Mouse (Mus musculus) heart, embryonic 11.5 days (tissue): ENCODE data around the gene Cyb561d2. TPM values are rescaled to one million over a fixed set of nuclear protein-coding genes. Genes with fewer than 3 reads are reported as not detected.

ENCODE experiments used
- ATAC-seq: fragments of 200-750 bp; cut with Nextera tagmentation; replicated peaks from 2 replicates; pipeline ENCODE4 v1.8.0; 2017; ENCODE audit warnings: moderate library complexity; ENCODE audit not compliant: insufficient number of reproducible peaks, low FRiP score, low TSS enrichment
- H3K27ac ChIP-seq: fragments of 300-500 bp; sonication (generic); 2 replicates; pipeline ENCODE4 v1.5.1; 2014; ENCODE audit warnings: mild to moderate bottlenecking, low read depth, low read length
- H3K27me3 ChIP-seq: fragments of 300-500 bp; sonication (generic); 2 replicates; pipeline ENCODE4 v1.6.1; 2014; ENCODE audit warnings: mild to moderate bottlenecking, low read length, mixed read lengths; ENCODE audit not compliant: control insufficient read depth, insufficient read depth
- H3K36me3 ChIP-seq: fragments of 300-500 bp; sonication (generic); 2 replicates; pipeline ENCODE4 v1.6.1; 2014; ENCODE audit warnings: mild to moderate bottlenecking, low read length, moderate library complexity, mixed read lengths; ENCODE audit not compliant: control insufficient read depth, insufficient read depth
- H3K4me1 ChIP-seq: fragments of 300-500 bp; sonication (generic); 2 replicates; pipeline ENCODE4 v1.6.1; 2014; ENCODE audit warnings: low read length; ENCODE audit not compliant: control insufficient read depth, insufficient read depth
- H3K4me2 ChIP-seq: fragments of 300-500 bp; sonication (generic); 2 replicates; pipeline ENCODE4 v1.6.1; 2014; ENCODE audit warnings: mild to moderate bottlenecking, moderate library complexity
- H3K4me3 ChIP-seq: fragments of 300-500 bp; sonication (generic); 2 replicates; pipeline ENCODE4 v1.5.1; 2014; ENCODE audit warnings: low read depth, low read length
- H3K9ac ChIP-seq: fragments of 300-500 bp; sonication (generic); 2 replicates; pipeline ENCODE4 v1.6.1; 2014; ENCODE audit warnings: mild to moderate bottlenecking, low read depth, low read length, moderate library complexity
- H3K9me3 ChIP-seq: fragments of 300-500 bp; sonication (generic); replicated peaks from 2 replicates; pipeline ENCODE4 v1.6.1; 2016; ENCODE audit warnings: low read length; ENCODE audit not compliant: control insufficient read depth
- WGBS: fragments of 180-500 bp; shearing (Covaris S2); extraction: QIAGEN DNeasy Blood & Tissue Kit; methylation state at CpG from one replicate; pipeline ENCODE4 v1.1.7; 2014; ENCODE audit not compliant: insufficient replicate concordance; 5-methylcytosine and 5-hydroxymethylcytosine counted together
- polyA plus RNA-seq: library from polyadenylated mRNA; unstranded; fragments of >200 nt; fragmentation: Nextera tagmentation; extraction: Ambion mirVana; gene quantifications from 2 replicates; pipeline ENCODE4 v1.2.1, GENCODE M21; 2014

Gene Cyb561d2
- polyA plus RNA-seq, 1 experiment from 2014 or later: 16.6 TPM

DNA sequence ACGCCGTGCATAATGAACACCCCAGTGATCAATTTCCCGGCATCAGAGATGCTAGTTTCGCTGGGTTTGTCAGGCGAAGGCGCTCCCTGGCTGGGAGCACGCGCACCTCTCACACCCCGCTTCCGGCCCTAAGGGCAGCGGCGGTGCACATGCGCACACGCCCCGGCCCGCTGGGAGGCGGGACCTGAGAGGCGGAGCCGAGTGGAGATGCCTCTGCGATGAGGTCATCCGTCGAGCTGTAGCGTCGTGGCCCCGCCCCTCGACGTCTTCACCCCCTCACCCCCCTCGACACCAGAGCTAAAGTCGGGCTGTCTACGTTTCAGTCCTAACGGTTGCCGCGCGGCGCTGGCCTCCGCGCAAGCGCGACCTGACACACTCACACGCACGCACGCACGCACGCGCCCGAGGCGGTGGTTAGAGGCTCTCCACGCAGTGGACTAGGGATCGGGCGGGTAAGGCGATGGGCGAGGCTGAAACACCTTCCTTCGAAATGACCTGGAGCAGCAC, 12.4 kb upstream of the Cyb561d2 start:
- Histone ChIP-seq H3K27ac (peak overlapping the region; percentile 98), H3K9me3 (no peaks in the 10 kb centered on the region), H3K27me3 (peaks cover 19% of the 10 kb centered on the region), H3K9ac (peak overlapping the region; percentile 97), H3K4me2 (peak overlapping the region; percentile 98), H3K4me3 (peak overlapping the region; percentile 84), H3K36me3 (peaks cover 19% of the 10 kb centered on the region), H3K4me1 (peaks cover 43% of the 10 kb centered on the region)
- 1% methylated on average over 53 of the region's 53 CpGs for WGBS
- peak; percentile 87 for ATAC-seq

- Histone ChIP-seq H3K9ac (peak overlapping the region; percentile 83), H3K4me1 (peaks cover 43% of the 10 kb centered on the region), H3K27me3 (peaks cover 24% of the 10 kb centered on the region), H3K36me3 (peaks cover 14% of the 10 kb centered on the region), H3K4me3 (peak overlapping the region; percentile 84), H3K9me3 (no peaks in the 10 kb centered on the region), H3K4me2 (peak overlapping the region; percentile 98), H3K27ac (peak overlapping the region; percentile 83)
- 8% methylated on average over 36 of the region's 37 CpGs for WGBS
- peak; percentile 40 for ATAC-seq
Observed at GRCm38 (mm10) chr9:107553541-107554318, 11.7 kb upstream of the Cyb561d2 start.

DNA sequence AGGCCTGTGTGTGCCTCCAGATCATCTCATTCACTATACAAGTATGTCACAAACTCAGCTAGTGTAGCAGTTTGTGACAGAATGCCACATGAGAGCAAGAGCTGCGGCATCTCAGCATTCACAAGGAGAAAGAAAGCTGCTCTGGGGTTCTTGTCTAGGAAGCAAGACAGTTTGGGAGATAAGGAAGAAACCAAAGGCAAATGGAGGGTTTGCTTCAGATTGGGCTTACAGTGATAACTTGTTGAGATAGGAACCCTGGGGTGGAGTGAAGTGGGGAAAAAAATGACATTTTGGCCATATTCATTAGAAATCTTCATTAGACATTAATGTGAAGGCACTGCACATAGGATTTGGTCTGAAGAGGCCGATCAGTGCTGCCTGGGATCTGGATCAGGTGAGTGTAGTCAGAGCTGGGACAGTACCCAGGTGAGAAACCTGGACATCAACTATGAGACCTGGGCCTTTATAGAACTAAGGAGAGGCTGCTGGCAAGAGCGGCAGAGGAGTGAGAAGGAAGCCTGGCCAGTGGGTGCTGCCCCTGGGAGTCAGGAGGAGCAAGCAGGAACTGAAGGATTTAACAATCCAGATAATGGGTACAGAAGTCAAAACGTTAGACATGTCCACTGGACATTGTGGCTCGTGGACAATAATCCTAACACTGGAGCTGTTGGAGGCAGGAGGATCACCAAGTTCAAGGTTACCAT, 10.8 kb upstream of the Cyb561d2 start:
- H3K4me1 ChIP-seq: peaks cover 43% of the 10 kb centered on the region
- no peak overlapping the region; the same call in 1 of the 2 replicates for H3K9ac ChIP-seq
- H3K4me2 ChIP-seq: peak overlapping the region; percentile 98
- peak overlapping the region; percentile 84; the same call in 1 of the 2 replicates for H3K4me3 ChIP-seq
- peaks cover 8% of the 10 kb centered on the region for H3K36me3 ChIP-seq
- H3K9me3 ChIP-seq: no peaks in the 10 kb centered on the region
- no peak for ATAC-seq
- 76% methylated on average over 5 of the region's 5 CpGs for WGBS
- H3K27me3 ChIP-seq: peaks cover 27% of the 10 kb centered on the region
- no peak overlapping the region for H3K27ac ChIP-seq

- peaks cover 30% of the 10 kb centered on the region for H3K27me3 ChIP-seq
- 12% methylated on average over 8 of the region's 8 CpGs for WGBS
Observed at GRCm38 (mm10) chr9:107551890-107552355, 9.9 kb upstream of the Cyb561d2 start.

DNA sequence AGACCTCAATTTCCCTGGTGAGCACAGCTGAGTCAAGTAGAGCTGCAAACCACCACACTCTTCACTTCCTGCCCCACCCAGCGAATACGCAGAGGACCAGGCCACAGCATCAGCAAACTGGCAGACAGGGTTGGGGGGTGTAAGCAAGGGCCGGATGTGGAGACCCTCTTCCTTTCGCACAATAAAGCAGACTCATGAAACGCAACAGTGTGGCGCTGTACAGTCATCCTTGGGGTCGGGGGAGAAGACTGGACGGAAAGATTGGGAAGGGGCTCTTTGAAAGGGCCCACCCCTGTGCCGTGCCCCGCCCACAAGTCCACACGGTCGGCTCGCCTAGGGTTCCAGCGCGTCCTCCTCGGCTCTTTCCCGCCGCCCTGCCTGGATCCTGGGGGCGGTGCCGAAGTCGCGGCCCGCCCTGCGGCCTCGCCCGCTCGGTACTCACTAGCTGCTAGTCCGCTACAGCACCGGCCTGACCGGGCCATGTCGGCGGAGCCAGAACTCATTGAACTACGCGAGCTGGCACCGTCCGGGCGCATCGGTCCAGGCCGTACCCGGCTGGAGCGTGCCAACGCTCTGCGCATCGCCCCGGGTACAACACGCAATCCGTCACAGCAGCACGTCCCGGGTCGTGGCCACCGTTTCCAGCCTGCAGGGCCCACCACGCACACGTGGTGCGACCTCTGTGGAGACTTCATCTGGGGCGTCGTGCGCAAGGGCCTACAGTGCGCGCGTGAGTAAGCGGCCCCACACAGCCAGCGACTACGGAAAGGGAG, 9.3 kb upstream of the Cyb561d2 start, which contains the start of gene Rassf1:
Gene Rassf1 (plus strand): TSS at position 439 of the 773 bp plus-strand sequence.
- H3K9me3 ChIP-seq: no peaks in the 10 kb centered on the region
- 1% methylated on average over 63 of the region's 63 CpGs for WGBS
- ATAC-seq: peak; percentile 40
- peaks cover 47% of the 10 kb centered on the region for H3K4me1 ChIP-seq
- peak within 1 kb of the TSS; percentile 56 for H3K4me3 ChIP-seq
- H3K9ac ChIP-seq: peak within 1 kb of the TSS; percentile 77
- H3K27ac ChIP-seq: peak within 1 kb of the TSS; percentile 62; the same call in 1 of the 2 replicates
- H3K4me2 ChIP-seq: peak within 1 kb of the TSS; percentile 98
- no peaks in the 10 kb centered on the region for H3K36me3 ChIP-seq
- H3K27me3 ChIP-seq: peaks cover 30% of the 10 kb centered on the region

More at GRCm38 (mm10) chr9:107551890-107552355, 9.9 kb upstream of the Cyb561d2 start:
- Histone ChIP-seq H3K27ac (peak overlapping the region; percentile 62; the same call in 1 of the 2 replicates), H3K9me3 (no peaks in the 10 kb centered on the region), H3K9ac (peak overlapping the region; percentile 77), H3K4me1 (peaks cover 49% of the 10 kb centered on the region), H3K4me3 (peak overlapping the region; percentile 56), H3K36me3 (no peaks in the 10 kb centered on the region; the same call in 1 of the 2 replicates), H3K4me2 (peak overlapping the region; percentile 98)
- no peak for ATAC-seq

GRCm38 (mm10) chr9:107550491-107551116, 8.6 kb upstream of the Cyb561d2 start:
- H3K4me1 ChIP-seq: peaks cover 42% of the 10 kb centered on the region
- H3K27ac ChIP-seq: no peak overlapping the region
- H3K4me3 ChIP-seq: peak overlapping the region; percentile 56
- no peak for ATAC-seq
- 28% methylated on average over 23 of the region's 23 CpGs for WGBS
- H3K27me3 ChIP-seq: peaks cover 30% of the 10 kb centered on the region
- H3K36me3 ChIP-seq: no peaks in the 10 kb centered on the region
- H3K9ac ChIP-seq: peak overlapping the region; percentile 77
- peak overlapping the region; percentile 98 for H3K4me2 ChIP-seq
- no peaks in the 10 kb centered on the region for H3K9me3 ChIP-seq

DNA sequence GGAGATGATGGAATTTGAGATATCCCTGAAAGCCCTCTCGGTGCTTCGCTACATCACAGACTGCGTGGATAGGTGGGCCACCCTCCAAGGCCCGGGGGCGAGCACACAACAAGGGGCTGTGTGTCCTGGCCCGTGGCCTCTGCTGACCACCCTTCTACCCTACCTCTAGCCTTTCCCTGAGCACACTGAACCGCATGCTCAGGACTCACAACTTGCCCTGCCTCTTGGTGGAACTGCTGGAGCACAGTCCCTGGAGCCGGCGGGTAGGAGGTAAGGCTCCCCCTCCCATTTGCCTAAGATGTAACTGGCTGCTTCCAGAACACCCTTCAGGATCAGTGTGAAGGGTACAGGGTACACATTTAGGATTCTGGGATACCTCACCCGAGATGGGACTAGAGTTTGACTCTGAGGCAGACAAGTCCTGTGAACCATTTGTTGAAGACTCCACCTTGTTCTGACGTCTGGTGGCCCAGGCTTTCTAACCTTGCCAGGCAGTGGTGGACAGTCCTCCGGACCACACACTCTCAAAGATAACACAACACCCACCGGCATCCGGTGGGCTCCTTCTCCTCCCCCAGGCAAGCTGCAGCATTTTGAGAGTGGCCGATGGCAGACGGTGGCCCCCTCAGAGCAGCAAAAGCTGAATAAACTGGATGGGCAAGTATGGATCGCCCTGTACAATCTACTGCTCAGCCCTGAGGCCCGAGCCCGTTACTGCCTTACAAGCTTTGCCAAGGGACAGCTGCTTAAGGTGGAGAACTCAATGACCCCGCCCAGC, 7.5 kb upstream of the Cyb561d2 start:
- H3K36me3 ChIP-seq: no peaks in the 10 kb centered on the region
- no peak overlapping the region for H3K27ac ChIP-seq
- H3K9me3 ChIP-seq: no peaks in the 10 kb centered on the region
- no peak overlapping the region for H3K9ac ChIP-seq
- H3K4me2 ChIP-seq: no peak overlapping the region
- ATAC-seq: no peak
- no peak overlapping the region for H3K4me3 ChIP-seq
- H3K4me1 ChIP-seq: peaks cover 42% of the 10 kb centered on the region
- H3K27me3 ChIP-seq: peaks cover 30% of the 10 kb centered on the region
- WGBS: 73% methylated on average over 20 of the region's 20 CpGs
